Mouse (Mus musculus) liver, adult 2 months (tissue): ENCODE data around the gene Anxa3. TPM values are rescaled to one million over a fixed set of nuclear protein-coding genes. Genes with fewer than 3 reads are reported as not detected.
A peak's percentile ranks its signal among the peaks of the same experiment; 100 is the strongest.

Experiments used
- DNase-seq: peaks from one replicate; pipeline ENCODE4 v3.0.0-alpha.2; 2011; ENCODE audit warnings: low read depth, low spot score; ENCODE audit errors: extremely low read depth
- H3K27ac ChIP-seq: fragments of 200-500 bp; replicated peaks from 2 replicates; pipeline ENCODE4 v1.5.1; 2012; ENCODE audit warnings: low read depth, mild to moderate bottlenecking, control low read depth, inconsistent platforms, low read length; ENCODE audit not compliant: insufficient read depth
- H3K27me3 ChIP-seq: fragments of 200-500 bp; 2 replicates; pipeline ENCODE4 v1.6.1; 2012; ENCODE audit warnings: mild to moderate bottlenecking, moderate library complexity, low read length, inconsistent platforms; ENCODE audit not compliant: control insufficient read depth, insufficient read depth
- H3K36me3 ChIP-seq: fragments of 200-500 bp; 2 replicates; pipeline ENCODE4 v1.6.1; 2012; ENCODE audit warnings: low read length, inconsistent platforms; ENCODE audit not compliant: control insufficient read depth, insufficient read depth
- H3K4me1 ChIP-seq: fragments of 200-500 bp; 2 replicates; pipeline ENCODE4 v1.6.1; 2011; ENCODE audit warnings: low read length; ENCODE audit not compliant: control insufficient read depth, insufficient read depth
- H3K4me3 ChIP-seq: fragments of 200-500 bp; 2 replicates; pipeline ENCODE4 v1.5.1; 2011; ENCODE audit warnings: low read depth, mild to moderate bottlenecking, control low read depth, low read length, moderate library complexity; ENCODE audit not compliant: insufficient read depth
- H3K79me2 ChIP-seq: fragments of 200-500 bp; 2 replicates; pipeline ENCODE4 v1.6.1; 2012; ENCODE audit warnings: inconsistent platforms, mild to moderate bottlenecking, low read length, moderate library complexity; ENCODE audit not compliant: control insufficient read depth, insufficient read depth
- H3K9ac ChIP-seq: fragments of 200-500 bp; 2 replicates; pipeline ENCODE4 v1.6.1; 2012; ENCODE audit warnings: low read depth, mild to moderate bottlenecking, control low read depth, inconsistent platforms, low read length
- CTCF ChIP-seq: fragments of 200-500 bp; IDR thresholded peaks from 2 replicates; pipeline ENCODE4 v1.5.1; 2011; ENCODE audit warnings: low read depth, low read length, control low read depth
- POLR2A ChIP-seq: fragments of 200-500 bp; IDR thresholded peaks from 2 replicates; pipeline ENCODE4 v1.6.1; 2011; ENCODE audit warnings: low read length, control low read depth; ENCODE audit not compliant: insufficient read depth; ENCODE audit errors: extremely low read depth
- WGBS: fragments of 180-500 bp; shearing (Covaris S2); methylation state at CpG from one replicate; pipeline ENCODE4 v1.1.7; 2018; 5-methylcytosine and 5-hydroxymethylcytosine counted together
- polyA plus RNA-seq: library from polyadenylated mRNA; depleted of rRNA; stranded (reverse); fragments of >200 nt; gene quantifications from 2 replicates; pipeline ENCODE4 v1.2.3, GENCODE M21; 2012
- total RNA-seq: library from RNA; depleted of rRNA; stranded (reverse); fragments of >200 nt; gene quantifications from 2 replicates; pipeline ENCODE4 v1.2.3, GENCODE M21; 2014

Gene Anxa3
- total and polyA plus RNA-seq, 2 experiments: 1.5 to 7.8 TPM

DNA sequence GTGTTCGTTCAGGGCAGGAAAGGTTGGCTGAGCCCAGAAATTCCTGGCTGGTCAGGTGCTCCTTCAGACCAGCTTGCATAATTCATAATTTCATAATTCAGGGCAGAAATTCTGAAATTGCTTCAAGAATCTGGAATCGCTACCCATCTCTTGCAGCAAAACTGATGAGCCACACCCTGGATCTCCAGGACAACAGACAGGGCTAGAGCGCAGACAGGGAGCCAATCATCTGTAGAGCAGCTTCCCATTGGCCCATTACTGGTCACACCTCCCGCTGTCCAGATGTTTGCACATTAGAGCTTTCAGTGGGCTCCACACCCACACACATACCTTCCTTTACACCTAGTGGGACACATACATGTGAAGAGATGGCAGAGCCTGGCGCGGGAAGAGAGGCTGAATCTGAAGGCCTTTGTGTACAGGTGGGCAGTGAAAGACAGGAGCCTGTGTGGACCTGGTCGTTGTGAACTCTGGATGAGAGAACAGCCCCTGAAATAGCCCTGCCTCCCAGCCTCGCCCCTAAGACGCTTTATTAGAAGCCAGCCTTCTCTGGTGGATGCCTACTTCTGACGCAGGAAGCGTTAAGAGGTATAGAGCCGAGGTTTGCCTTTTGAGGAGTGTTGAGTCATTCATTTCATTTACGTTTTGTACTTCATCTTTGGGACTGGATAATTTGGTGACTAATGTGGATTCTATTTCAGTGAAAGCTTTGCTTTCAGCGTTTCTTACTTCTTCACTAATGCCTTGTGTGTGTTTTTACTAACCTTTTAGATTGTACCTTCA, 9.4 kb upstream of the Anxa3 start:
- DNase-seq: no peak
- Histone ChIP-seq H3K27me3 (no peaks in the 10 kb centered on the region), H3K9ac (no peak overlapping the region), H3K4me1 (no peaks in the 10 kb centered on the region), H3K4me3 (no peak overlapping the region), H3K27ac (no peak overlapping the region), H3K79me2 (no peaks in the 10 kb centered on the region), H3K36me3 (no peaks in the 10 kb centered on the region)
- TF ChIP-seq POLR2A: no peak
- TF ChIP-seq CTCF: no peak
- WGBS: 84% methylated on average over 14 of the region's 14 CpGs

- no peak overlapping the region for H3K4me3 ChIP-seq
- H3K27me3 ChIP-seq: no peaks in the 10 kb centered on the region
- WGBS: 81% methylated on average over 5 of the region's 5 CpGs
- no peaks in the 10 kb centered on the region for H3K4me1 ChIP-seq
- H3K79me2 ChIP-seq: no peaks in the 10 kb centered on the region
- no peak for DNase-seq
- H3K27ac ChIP-seq: no peak overlapping the region
- no peak overlapping the region for H3K9ac ChIP-seq
- H3K36me3 ChIP-seq: no peaks in the 10 kb centered on the region
- TF ChIP-seq POLR2A: no peak
- no peak for TF ChIP-seq CTCF
These were observed 8.0 kb upstream of the Anxa3 start for GRCm38 (mm10) chr5:96785096-96785495.

GRCm38 (mm10) chr5:96792422-96792821, 717 bp upstream of the Anxa3 start:
- no peak overlapping the region for H3K9ac ChIP-seq
- no peaks in the 10 kb centered on the region for H3K4me1 ChIP-seq
- no peaks in the 10 kb centered on the region for H3K36me3 ChIP-seq
- H3K79me2 ChIP-seq: no peaks in the 10 kb centered on the region
- peak; percentile 45 for DNase-seq
- 0 out of 2 replicates have a peak, but pooled peaks cover 2% of the 10 kb centered on the region for H3K27me3 ChIP-seq
- H3K27ac ChIP-seq: no peak overlapping the region
- 54% methylated on average over 9 of the region's 9 CpGs for WGBS
- TF ChIP-seq POLR2A: no peak
- no peak for TF ChIP-seq CTCF
- peak overlapping the region; percentile 26; the same call in 1 of the 2 replicates for H3K4me3 ChIP-seq

DNA sequence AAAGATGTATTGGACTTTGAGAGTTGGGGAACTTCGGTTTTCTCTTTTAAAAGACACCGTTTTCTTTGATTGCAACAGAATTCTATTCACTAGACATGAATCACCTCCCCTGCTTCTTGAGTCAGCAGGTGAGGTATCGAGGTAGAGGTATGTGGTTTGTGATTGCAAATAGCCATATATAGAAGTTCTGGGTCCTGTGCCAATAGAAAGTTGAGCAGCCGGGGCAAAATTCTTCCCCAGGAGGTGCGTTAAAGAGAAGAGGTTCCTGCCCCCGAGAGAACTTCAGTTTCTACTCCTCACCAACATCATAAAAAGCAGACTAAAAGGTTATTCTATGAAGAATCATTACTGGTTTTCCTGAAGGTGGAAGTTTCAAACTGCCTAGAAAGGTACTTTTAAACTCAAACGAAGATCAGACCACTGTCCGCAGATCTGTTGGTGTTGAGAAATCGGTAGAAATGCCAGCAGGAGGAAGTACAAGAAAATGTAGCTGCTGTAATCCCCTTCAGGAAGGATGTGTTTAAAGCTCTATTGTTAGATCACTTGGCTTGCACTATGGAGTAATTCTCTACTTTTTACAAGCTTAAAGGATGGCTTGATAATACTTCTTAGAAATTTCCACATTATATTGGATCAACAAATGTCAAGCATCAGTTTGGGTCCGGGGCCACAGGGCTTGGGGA, 955 bp downstream of the Anxa3 start:
- H3K4me1 ChIP-seq: no peaks in the 10 kb centered on the region
- WGBS: 41% methylated on average over 10 of the region's 10 CpGs
- no peaks in the 10 kb centered on the region for H3K36me3 ChIP-seq
- H3K27ac ChIP-seq: no peak overlapping the region
- TF ChIP-seq POLR2A (no peak), CTCF (no peak)
- 0 out of 2 replicates have a peak, but pooled peaks cover 2% of the 10 kb centered on the region for H3K27me3 ChIP-seq
- peak overlapping the region; percentile 41; the same call in 1 of the 2 replicates for H3K4me3 ChIP-seq
- peak; percentile 7 for DNase-seq
- H3K79me2 ChIP-seq: no peaks in the 10 kb centered on the region
- no peak overlapping the region; the same call in 1 of the 2 replicates for H3K9ac ChIP-seq

DNA sequence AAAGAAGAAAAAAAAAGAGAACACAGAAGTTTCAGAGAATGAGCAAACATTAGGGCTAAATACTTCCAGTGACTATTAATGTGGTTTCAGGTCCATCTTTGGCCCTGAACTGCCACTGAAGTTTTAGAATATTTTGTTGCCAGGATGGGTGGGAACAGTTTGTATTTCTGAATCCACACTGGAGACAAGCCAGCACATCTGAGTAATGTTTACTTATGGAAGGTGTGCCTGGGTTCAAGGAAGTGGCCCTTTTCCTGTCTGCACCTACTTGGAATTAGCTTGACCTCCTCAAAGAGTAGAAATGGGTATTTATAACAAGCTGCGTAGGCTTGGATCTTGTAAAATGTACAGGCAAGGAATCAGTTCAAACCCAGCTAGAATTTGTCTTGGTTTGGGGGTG, 2.6 kb downstream of the Anxa3 start:
- H3K27me3 ChIP-seq: 0 out of 2 replicates have a peak, but pooled peaks cover 2% of the 10 kb centered on the region
- whole genome bisulfite sequencing: 92% methylated on average over 1 of the region's 1 CpGs
- no peak overlapping the region for H3K27ac ChIP-seq
- H3K36me3 ChIP-seq: no peaks in the 10 kb centered on the region
- no peak for DNase-seq
- no peaks in the 10 kb centered on the region for H3K79me2 ChIP-seq
- no peaks in the 10 kb centered on the region for H3K4me1 ChIP-seq
- no peak for TF ChIP-seq CTCF
- TF ChIP-seq POLR2A: no peak
- no peak overlapping the region for H3K4me3 ChIP-seq
- no peak overlapping the region for H3K9ac ChIP-seq
